Mouse (Mus musculus) lung, adult 2 months (tissue): ENCODE measurements around the gene Scn8a.

Experiments used
- CTCF ChIP-seq: fragments of 200-500 bp; IDR thresholded peaks from 2 replicates; pipeline ENCODE4 v1.5.1; 2011; ENCODE audit warnings: mild to moderate bottlenecking, low read length, control low read depth; ENCODE audit not compliant: insufficient read depth
- POLR2A ChIP-seq: fragments of 200-500 bp; IDR thresholded peaks from 2 replicates; pipeline ENCODE4 v1.6.1; 2011; ENCODE audit warnings: low read depth, mild to moderate bottlenecking, control low read depth, low read length, borderline replicate concordance; ENCODE audit errors: extremely low read depth

GRCm38 (mm10) chr15:101076071-101077000 is 206.7 kb downstream of the Scn8a start:
- TF ChIP-seq CTCF (no peak), POLR2A (no peak)
